Mouse (Mus musculus) cerebellum, adult (tissue): ENCODE data around the gene Sorcs3.
A peak's percentile ranks its signal among the peaks of the same experiment; 100 is the strongest.

Experiments
- ATAC-seq: cut with Nextera tagmentation; 2 replicates; pipeline ENCODE4 v1.9.2; 2017; ENCODE audit warnings: mild to moderate bottlenecking, moderate library complexity, mixed read lengths; ENCODE audit not compliant: insufficient number of reproducible peaks, low FRiP score, low TSS enrichment

Gene Sorcs3

DNA sequence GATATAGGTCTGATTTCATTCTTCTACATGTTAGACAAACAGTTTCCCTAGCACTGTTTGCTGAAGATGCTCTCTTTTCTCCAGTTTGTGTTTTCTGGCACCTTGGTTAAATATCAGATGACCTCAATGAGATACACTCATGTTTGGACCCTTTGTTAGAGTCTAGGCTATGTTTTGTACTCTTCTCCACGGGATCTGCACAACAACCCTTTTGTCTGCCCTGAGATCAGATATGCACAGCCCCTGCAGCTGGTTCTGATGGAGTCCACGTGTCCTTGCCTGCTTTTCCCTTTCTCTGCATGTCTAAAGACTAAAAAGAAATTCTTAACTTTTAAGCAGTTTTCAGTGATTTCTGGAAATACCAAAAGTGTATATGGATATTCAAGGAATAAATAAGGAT lies 273.0 kb downstream of the Sorcs3 start:
- ATAC-seq, result no peak

DNA sequence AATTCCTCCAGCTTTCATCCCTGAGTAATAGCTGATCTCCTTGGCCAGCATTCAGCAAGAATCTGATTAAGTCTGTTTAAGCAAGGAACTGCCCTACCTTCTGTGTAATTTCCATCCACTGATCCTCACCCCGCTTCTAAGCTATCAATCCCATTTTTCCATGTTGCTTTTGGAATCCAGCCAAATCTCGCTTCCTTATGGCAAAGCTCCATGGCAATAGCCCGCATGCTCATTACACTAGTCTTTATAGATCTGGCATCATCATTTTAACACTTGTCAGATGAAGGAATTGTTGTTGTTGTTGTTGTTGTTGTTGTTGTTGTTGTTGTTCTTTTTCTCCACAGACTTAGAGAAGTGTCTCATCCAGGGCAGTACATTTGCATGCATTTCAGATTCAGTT lies 277.1 kb downstream of the Sorcs3 start:
- no peak for ATAC-seq

DNA sequence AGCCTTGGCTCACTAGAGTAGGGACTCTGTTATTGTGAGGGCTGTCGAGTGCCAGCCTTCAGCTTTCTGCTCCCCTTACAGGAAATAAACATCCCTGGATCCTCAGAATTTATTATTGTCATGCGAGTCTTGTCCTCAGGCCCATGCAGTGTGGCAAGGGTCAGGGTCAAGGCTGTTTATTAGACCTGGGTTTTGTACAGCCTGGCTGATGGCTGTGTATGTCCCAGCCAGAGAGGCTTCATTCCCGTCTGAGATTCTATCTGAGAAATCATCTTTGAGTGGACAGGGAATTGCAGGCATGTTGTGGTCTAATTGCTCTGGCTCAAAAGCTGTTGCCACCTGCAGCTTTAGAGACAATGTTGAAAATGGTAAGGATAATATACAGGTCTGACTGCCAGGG lies 285.3 kb downstream of the Sorcs3 start:
- ATAC-seq, result no peak

DNA sequence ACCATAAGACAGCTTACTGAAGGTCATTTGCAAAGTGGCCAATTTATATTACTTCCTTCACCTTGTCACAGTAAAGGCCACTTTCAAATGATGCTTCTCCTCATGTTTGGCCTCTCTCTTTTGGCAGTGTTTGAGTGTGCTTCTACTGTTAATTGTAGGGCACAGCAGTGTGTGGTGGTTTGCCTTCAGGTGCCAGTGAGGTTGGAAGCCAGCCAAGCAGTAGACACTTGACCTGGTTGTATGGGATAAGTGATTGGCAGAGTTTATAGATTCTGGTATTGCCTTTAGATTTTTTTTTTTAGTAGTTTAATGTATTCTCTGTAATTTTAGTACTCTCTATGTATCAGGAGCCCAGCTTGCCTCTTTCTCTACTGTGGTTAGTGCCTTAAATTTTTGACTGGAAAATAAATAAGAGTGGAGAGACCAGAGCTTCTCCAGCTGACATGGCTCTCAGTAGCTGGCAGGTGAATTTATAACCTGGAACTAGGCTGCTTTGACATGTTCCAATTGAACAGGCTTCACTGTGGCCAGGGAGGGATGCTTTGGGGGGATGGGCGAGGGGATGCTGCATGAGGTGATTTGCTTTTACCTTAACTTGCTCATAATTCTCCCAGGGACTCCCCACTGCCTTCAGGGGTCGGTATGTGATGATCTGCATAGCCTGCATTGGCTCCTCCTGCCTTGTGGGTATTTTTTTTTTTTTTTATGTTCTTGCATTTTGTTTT lies 298.2 kb downstream of the Sorcs3 start:
- 0 out of 2 replicates have a peak, but pooled peaks have one; percentile 32 for ATAC-seq

DNA sequence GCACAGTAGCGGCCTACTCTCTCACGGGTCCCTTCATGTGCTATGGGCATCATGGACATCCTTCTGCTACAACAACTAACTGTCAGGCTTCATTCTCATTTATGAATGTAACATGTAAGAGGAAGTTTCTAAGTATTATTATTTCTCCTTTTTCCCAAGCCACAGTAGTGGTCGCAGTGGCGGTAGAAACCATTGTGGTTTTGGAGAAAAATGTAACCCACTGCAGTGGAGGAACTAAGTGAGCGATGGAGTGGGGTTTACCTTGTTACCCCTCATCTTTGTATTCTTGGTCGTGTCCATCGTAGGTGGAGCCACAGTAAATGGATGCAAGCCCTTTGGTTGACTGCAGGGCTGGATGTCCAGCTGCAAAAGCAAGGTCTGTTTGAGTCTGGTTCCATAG lies 318.0 kb downstream of the Sorcs3 start:
- no peak for ATAC-seq

DNA sequence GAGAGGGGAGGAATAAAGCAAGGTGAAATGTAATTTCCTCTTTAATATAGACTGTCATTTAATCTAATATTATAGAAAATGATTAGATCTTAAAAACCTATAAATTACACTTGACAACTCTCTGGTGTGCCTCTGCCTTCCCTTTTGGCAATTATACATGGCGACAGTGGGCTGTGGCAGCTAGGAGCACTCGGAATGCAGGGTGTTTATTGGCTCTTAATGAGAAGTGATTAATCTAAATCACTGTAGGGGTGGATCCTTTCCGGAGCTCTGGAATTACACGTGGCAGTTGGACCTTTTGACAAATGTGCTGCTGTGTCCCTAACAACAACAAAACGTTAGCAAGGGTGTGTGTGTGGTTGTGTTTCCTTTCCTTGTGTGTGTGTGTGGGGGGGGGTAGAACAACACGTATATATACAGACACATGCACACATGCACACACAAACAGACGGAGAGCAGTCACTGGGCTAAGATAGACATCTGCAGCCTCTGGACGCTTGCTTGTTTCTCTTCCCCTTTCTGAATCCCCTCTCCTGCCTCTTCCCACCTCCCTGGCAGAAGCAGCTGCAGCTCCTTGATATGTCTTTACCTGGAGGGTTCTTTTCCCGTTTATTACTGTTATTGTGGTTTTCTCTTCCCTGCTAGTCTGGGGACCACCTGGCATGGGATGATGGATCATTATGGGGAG lies 318.8 kb downstream of the Sorcs3 start:
- no peak for ATAC-seq

DNA sequence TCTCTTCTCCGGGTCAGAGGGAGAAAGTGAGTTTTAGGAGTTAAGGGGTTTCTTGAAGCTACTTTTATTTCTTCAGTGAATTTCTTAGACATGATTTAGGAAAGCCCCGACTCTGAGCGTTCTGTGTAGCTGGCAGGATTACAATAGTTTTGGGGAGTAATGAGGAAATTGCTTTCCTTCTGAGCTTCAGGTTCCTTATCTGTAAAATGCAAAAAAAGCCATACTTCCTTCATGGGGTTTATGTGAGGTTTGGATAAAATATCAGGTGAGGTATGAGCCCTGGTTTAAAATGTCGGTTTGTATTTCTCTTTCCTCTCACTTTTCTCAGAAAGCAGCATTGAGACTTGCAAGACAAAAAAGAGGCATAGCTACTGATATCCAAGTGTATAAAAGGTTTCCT lies 327.8 kb downstream of the Sorcs3 start:
- ATAC-seq, result no peak

DNA sequence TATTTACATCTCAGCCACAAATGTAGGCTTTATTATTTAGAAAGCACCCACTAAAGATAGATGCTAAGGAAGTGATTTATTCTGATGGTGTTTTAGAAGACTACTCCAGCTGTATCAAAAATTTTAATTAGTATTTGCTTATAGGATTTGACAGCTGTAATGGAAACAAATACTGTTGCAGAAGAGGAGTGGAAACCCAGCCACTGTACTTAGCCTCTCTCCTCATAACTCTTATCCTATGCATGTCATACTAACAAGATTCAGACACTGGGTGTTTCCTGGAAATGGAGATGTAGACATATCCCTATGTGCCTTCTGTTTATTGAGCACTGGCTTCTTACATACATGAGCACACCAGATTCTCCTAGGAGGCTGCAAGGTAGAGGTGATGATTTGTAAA lies 338.5 kb downstream of the Sorcs3 start:
- no peak for ATAC-seq

DNA sequence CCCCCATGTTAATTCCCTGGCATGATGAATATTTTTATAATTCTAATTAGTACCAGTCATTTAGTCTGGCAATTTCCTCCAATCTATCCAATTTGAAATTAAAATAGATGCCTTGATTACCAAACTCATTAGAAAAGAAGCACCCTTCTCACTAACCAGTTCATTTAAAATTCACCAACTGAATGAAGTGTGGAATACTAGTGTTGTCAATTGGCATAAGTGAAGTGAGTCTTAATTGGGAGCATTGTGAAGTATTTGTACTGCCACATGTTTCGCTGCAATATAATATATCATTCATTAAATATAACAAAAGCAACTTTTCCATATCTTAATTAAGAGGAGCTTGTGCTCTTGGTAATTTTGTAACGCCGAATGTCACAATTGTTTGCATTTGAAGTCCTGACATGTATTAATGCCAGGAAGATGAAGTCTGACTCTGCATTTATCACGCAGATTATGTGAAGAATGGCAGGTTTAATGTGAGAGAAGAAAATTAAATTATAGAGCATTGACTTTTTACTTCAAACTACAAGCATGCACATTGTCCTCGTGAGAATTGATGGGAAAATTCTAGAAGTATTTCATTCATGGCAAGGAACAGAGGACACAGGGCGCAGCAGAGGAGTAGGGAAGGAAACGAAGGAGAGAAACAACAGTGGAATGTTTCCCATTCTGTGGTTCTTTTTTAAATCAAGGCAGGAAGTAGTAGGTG lies 339.8 kb downstream of the Sorcs3 start:
- no peak for ATAC-seq

DNA sequence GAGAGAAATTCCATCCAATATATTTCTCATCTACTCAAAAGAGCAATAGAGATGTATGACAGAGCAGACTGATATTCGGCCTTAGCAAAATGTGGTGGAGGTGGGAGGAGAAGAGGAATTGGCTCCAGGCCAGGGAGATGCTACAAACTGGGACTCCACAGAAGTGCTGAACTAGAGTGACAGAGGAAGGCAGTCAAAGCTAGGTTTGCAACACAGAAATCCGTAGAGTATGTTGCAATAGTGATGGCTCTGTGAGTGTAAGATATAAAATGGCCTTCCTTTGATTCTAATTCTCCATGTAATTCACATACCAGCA lies 340.3 kb downstream of the Sorcs3 start:
- ATAC-seq, result no peak

DNA sequence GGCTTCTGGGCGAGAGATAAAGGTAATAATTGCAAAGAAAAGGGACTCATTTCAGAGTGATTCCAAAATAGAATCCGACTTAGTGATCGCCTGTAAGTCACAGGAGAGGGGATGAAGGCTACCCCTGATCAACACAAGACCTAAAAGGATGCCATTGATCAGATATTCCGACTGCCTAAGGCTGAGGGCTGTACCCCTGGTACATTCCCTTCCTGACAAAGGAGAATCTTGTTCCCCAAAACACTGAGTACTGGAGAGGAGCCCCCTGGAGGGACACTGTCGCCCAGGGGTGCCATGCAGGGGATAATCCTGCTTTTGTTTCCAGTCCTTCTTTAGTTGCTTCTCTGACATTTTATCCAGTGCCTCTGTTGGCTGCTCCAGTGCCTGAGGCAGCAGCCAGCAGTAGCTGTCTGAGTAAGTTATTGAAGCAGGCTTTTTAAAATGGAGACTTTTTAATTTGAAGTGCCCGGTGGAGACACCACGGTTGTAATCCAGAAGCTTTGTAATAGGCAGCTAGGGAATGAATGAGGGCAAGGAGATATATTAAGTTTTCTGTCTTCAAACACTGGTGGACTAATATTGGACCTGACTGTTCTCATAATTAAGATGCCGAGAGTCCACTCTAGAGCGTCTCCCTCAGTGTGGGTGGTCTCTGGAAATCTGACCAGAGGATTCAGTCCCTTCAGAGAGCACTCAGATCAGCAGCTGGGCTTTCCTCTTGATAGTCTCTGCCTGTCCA lies 342.5 kb downstream of the Sorcs3 start:
- no peak for ATAC-seq

DNA sequence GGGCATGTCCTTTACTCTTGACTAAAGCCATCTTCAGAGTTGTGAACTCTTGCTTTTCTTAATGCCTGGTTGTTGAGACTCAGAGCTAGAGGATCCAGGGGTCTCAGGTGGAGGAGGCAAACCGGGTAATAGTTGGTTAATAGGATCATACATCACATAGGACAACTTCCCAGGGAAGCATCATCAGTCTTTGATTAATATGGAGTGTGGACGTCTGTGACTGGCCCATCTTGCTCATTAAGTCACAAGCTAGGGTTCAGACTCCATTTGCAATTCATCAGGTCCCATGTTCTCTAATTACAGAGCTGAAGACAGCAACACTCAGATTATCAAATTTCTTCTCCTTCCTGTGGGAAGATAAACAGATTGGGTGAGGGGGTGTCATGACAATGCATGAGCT lies 353.6 kb downstream of the Sorcs3 start:
- ATAC-seq, result no peak

DNA sequence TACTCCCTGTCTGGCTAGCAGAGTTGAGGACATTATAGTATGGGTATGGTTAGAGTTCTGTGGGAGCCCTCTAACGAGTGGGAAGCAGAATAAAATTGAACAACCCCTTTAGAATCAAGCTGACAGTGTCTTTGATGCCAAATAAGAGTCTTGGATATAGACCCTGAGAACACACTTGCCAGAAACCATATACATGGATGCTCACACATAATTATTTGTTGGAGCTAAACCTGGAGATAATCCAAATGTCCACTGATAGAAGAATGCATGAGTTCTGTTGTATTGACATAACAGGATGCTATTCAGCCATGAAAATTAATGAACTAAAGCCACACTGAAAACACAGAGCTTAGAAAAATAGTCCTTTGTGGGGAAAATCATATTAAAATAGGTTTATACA lies 369.9 kb downstream of the Sorcs3 start:
- no peak for ATAC-seq

DNA sequence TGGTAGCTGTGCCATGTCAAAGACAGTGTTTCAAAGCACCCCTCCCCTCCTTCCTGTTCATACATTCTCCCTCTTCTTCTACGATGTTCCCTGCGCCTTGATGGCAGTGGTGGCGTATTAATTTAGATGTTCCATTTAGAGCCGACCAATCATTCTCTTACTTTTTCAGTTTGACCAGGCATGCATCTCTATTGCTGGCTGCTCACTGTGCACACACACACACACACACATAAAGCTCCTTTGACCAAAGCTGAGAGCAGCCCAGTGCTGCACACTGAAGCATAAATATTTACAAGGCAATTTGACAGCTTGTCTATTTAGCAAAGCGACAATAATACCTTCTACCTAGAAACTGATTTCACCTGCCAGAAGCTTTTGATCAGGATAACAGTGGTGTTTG lies 371.3 kb downstream of the Sorcs3 start:
- ATAC-seq, result no peak

DNA sequence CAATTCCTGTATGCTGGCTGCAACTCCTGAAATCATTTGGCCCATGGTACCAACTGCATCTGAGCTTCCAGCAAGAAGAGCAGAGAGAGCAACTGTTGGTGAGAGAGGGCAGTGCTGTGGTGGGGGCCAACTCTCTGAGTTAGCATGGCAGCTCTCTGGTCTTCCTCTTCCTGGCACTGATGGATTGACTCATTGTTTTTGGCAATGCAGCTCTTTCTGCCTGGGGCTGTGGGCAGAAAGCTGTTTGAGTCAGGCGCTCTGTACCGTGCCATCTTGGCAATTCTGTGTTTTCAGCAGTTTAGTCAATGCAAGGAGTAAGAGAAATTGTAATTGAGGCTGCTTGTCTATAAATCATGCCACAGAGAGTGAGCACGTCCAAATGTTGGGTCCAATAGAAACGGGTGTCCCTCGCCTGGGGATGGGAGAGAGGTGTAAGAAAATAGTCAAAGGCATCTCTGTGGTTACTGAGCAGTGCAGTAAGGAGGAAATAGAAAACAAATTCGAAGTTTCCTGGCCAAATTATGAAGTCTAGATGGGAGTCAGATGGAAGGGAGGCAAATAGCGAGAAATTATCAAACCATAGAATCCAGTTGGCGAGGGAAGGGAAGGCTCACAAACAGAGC lies 379.2 kb downstream of the Sorcs3 start:
- ATAC-seq, result no peak

DNA sequence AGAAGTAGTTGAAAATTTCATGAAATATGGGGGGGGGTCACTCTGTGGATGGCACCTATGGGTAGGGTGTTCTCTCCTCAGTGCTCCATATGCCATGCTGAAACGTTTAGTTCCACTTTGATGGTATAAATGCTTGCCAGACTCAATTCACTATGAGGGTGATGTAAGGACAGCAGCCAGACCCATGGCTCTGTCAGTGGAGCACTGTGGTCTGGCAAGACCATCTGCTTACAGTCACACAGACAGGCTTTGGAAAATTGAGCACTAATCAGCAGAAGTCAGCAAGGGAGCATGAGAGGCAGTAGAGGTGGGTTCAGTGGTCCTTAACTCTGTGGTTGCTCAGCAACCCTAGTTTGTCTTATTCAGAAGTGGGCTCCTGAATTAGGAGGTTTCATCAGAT lies 411.1 kb downstream of the Sorcs3 start:
- no peak for ATAC-seq

DNA sequence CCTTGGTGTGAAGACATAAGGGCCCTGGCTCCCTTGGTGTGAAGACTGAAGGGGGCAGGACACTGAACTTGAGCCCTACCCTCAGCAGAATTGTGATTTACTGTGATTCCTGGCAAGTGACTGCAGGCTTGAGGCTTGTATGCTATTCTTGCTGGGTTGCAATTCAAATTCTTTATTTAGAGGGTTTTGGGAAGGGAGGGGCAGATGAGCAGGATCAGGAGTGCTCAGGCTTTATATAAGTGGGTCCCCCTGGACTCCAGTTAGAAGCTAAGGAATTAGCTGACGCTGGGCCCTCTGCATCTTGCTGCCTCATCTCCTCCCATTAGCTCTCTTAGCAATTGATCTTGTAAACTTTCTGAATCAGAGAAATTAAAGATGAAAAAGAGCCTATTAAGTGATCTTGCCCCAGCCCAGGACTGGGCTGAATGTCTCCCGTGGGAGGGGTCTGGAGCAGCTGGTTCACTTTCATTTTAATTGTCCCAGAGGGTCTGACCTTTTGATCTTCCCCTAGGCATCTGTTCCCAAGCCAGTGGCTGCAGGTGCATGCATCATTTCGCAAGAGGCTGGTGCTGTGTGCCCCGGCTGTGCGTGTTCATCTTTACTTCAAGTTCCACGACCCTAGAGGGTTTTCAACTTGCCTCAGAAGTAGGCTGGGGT lies 425.0 kb downstream of the Sorcs3 start:
- ATAC-seq, result no peak

DNA sequence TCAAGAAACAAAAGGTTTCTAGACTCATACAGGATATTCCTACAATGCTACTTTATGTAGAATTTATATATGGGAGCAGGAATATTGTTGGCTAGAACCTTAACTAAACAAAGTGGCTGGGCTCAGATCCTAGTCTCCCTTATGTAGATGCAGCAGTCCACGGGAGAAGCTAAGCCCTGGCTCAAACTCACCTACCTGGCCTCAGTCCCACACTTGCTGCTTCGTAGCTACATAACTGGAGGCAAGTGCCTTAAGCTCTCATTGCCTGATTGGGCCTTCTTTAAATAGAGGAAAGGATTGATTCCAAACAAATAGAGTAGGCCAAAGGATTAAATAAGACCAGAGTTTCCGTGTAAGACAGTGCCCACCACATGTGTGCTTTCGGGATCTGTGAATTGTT lies 436.7 kb downstream of the Sorcs3 start:
- no peak for ATAC-seq

DNA sequence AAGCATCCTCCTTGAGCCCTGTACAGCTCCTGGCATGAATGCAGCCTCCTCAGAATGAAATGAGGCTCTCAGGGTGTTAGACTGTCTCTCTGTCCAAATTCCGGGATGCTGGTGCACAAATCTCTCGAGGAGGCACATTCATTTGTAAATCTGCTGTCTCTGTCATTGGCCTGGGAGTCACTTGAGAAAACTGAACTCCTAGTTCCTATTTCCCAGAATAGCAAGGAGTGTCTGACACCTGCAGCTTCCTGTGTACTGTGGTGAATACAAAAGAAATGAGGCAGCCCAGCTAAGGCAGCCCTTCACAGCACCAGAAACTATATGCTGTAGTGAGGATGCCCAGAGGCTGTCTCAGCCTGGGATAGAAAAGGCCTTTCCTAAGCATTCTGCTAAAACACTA lies 444.1 kb downstream of the Sorcs3 start:
- no peak for ATAC-seq

DNA sequence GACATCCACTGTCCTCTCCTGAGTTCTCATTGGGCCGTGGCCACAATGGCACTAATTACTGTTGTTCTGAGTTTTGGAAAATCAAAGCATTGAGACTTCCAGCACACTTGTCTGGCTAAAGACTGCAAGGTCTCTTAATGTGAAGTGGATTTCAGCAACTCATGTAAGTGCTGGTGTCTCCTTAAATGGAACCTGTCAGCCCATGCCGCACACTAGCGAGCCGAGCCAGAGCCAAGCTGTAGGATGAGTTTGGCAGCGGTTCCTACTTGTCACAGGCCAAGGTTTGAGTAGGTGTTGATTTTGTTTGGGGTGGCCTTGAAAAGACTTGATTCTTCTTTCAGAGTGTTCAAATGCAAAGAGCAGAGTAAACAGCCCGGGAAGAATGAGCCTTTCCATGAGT lies 445.8 kb downstream of the Sorcs3 start:
- ATAC-seq, result no peak
